Mouse (Mus musculus) heart, postnatal 36 days (tissue): ENCODE measurements at regions not wholly inside any gene's neighbourhood (a gene's known extent, or its start where the extent isn't known, plus 50 kb on each side); places are given as distances from the start of the nearest gene placed in this dataset.

Source experiments
- DNase-seq, 2 experiments: peaks; one replicate each; pipeline ENCODE4 v3.0.0; 2021 to 2022
- intact Hi-C: fragments of 180-260 bp; cut with DNase I; formaldehyde crosslinking; loops from one replicate; pipeline ENCODE4 v1.15.1; 2025

- no peak for DNase-seq
- intact Hi-C loops = no loop called here
These were observed 134.9 kb upstream of the Ccnd2 start for GRCm38 (mm10) chr6:127286681-127287476.

- intact Hi-C loops = no loop called here
- no peak for DNase-seq
These were observed 137.0 kb upstream of the Ccnd2 start for GRCm38 (mm10) chr6:127288946-127289345.

GRCm38 (mm10) chr6:127291937-127292336 is 139.9 kb upstream of the Ccnd2 start:
- intact Hi-C loops = no loop called here
- no peak for DNase-seq

GRCm38 (mm10) chr6:127293829-127294228 is 141.8 kb upstream of the Ccnd2 start:
- no peak for DNase-seq
- intact Hi-C loops = no loop called here

GRCm38 (mm10) chr6:127298105-127298504 is 146.1 kb upstream of the Ccnd2 start:
- DNase-seq = no peak
- intact Hi-C loops = no loop called here

- no peak for DNase-seq
- intact Hi-C loops = no loop called here
These were observed 135.2 kb upstream of the Parp11 start for GRCm38 (mm10) chr6:127311192-127312054.

- no peak for DNase-seq
- intact Hi-C loops = no loop called here
These were observed 129.3 kb upstream of the Parp11 start for GRCm38 (mm10) chr6:127317309-127317708.

GRCm38 (mm10) chr6:127318746-127319582 is 127.7 kb upstream of the Parp11 start:
- intact Hi-C loops = no loop called here

GRCm38 (mm10) chr6:127320600-127320999 is 126.0 kb upstream of the Parp11 start:
- no peak for DNase-seq
- intact Hi-C loops = no loop called here

More at GRCm38 (mm10) chr6:127318746-127319582, 127.7 kb upstream of the Parp11 start:
- DNase-seq = no peak

GRCm38 (mm10) chr6:127321031-127321430 is 125.6 kb upstream of the Parp11 start:
- intact Hi-C loops = no loop called here

GRCm38 (mm10) chr6:127322398-127322797 is 124.2 kb upstream of the Parp11 start:
- intact Hi-C loops = loop anchor here (1.0 kb wide), 1 partner anchor 176 kb away; no protein-coding TSS in a partner anchor
- DNase-seq = no peak

More at GRCm38 (mm10) chr6:127321031-127321430, 125.6 kb upstream of the Parp11 start:
- no peak for DNase-seq

- peak; percentile 61 to 63 for DNase-seq
- intact Hi-C loops = loop anchor here (1.0 kb wide), 2 partner anchors 34 to 121 kb away; partner anchors contain the start of gene Parp11
These were observed 121.7 kb upstream of the Parp11 start for GRCm38 (mm10) chr6:127324984-127325383.

- intact Hi-C loops = loop anchor here (1.0 kb wide), 2 partner anchors 34 to 121 kb away; partner anchors contain the start of gene Parp11
- no peak for DNase-seq
These were observed 120.9 kb upstream of the Parp11 start for GRCm38 (mm10) chr6:127325596-127326332.

- intact Hi-C loops = no loop called here
- DNase-seq = no peak
These were observed 120.3 kb upstream of the Parp11 start for GRCm38 (mm10) chr6:127326333-127326729.

- intact Hi-C loops = no loop called here
- DNase-seq = no peak
These were observed 117.2 kb upstream of the Parp11 start for GRCm38 (mm10) chr6:127329191-127330014.

GRCm38 (mm10) chr6:127330015-127330705 is 116.5 kb upstream of the Parp11 start:
- peak; percentile 75 to 79 for DNase-seq
- intact Hi-C loops = no loop called here

- peak in 1 of 2 experiments; percentile 18 for DNase-seq
- intact Hi-C loops = no loop called here
These were observed 115.5 kb upstream of the Parp11 start for GRCm38 (mm10) chr6:127331091-127331490.

GRCm38 (mm10) chr6:127334256-127334655 is 112.4 kb upstream of the Parp11 start:
- no peak for DNase-seq
- intact Hi-C loops = no loop called here
